Mouse (Mus musculus): ENCODE measurements at regions not wholly inside any gene's neighbourhood (a gene's known extent, or its start where the extent isn't known, plus 50 kb on each side); places are given as distances from the start of the nearest gene placed in this dataset.

GRCm38 (mm10) chr2:79510485-79511094 lies 54.0 kb upstream of the Cerkl start:
- no peak for DNase-seq (ENCODE audit: low spot score in 2 of 2)

GRCm38 (mm10) chr2:79511108-79511507 lies 54.5 kb upstream of the Cerkl start:
- DNase-seq (ENCODE audit: low spot score in 2 of 2) = no peak

GRCm38 (mm10) chr2:79511676-79512323 lies 55.2 kb upstream of the Cerkl start:
- peak; percentile 44 to 74 for DNase-seq (ENCODE audit: low spot score in 2 of 2)

GRCm38 (mm10) chr2:79512374-79512773 lies 55.8 kb upstream of the Cerkl start:
- DNase-seq (ENCODE audit: low spot score in 2 of 2) = no peak

GRCm38 (mm10) chr2:79513726-79514125 lies 57.1 kb upstream of the Cerkl start:
- no peak for DNase-seq (ENCODE audit: low spot score in 2 of 2)

GRCm38 (mm10) chr2:79518046-79518750 lies 61.6 kb upstream of the Cerkl start:
- no peak for DNase-seq (ENCODE audit: low spot score in 2 of 2)

GRCm38 (mm10) chr2:79519799-79520449 lies 63.3 kb upstream of the Cerkl start:
- no peak for DNase-seq (ENCODE audit: low spot score in 2 of 2)

GRCm38 (mm10) chr2:79523441-79523840 lies 66.9 kb upstream of the Cerkl start:
- DNase-seq (ENCODE audit: low spot score in 2 of 2) = no peak

- no peak for DNase-seq (ENCODE audit: low spot score in 2 of 2)
Measured at GRCm38 (mm10) chr2:79527529-79527928, 70.9 kb upstream of the Cerkl start.

GRCm38 (mm10) chr2:79528347-79528990 lies 71.9 kb upstream of the Cerkl start:
- DNase-seq (ENCODE audit: low spot score in 2 of 2) = no peak

- DNase-seq (ENCODE audit: low spot score in 2 of 2) = no peak
Measured at GRCm38 (mm10) chr2:79529185-79529584, 72.6 kb upstream of the Cerkl start.

GRCm38 (mm10) chr2:79532610-79533160 lies 76.1 kb upstream of the Cerkl start:
- DNase-seq (ENCODE audit: low spot score in 2 of 2) = no peak

GRCm38 (mm10) chr2:79537126-79537875 lies 80.7 kb upstream of the Cerkl start:
- DNase-seq (ENCODE audit: low spot score in 2 of 2) = no peak

GRCm38 (mm10) chr2:79540384-79540783 lies 83.8 kb upstream of the Cerkl start:
- no peak for DNase-seq (ENCODE audit: low spot score in 2 of 2)

GRCm38 (mm10) chr2:79542191-79542980 lies 85.8 kb upstream of the Cerkl start:
- DNase-seq (ENCODE audit: low spot score in 2 of 2) = no peak

- no peak for DNase-seq (ENCODE audit: low spot score in 2 of 2)
Measured at GRCm38 (mm10) chr2:79543456-79543855, 86.9 kb upstream of the Cerkl start.

- DNase-seq (ENCODE audit: low spot score in 2 of 2) = no peak
Measured at GRCm38 (mm10) chr2:79543948-79544792, 87.6 kb upstream of the Cerkl start.

- no peak for DNase-seq (ENCODE audit: low spot score in 2 of 2)
Measured at GRCm38 (mm10) chr2:79544793-79545260, 88.2 kb upstream of the Cerkl start.

- DNase-seq (ENCODE audit: low spot score in 2 of 2) = no peak
Measured at GRCm38 (mm10) chr2:79546206-79546605, 88.9 kb upstream of the Itprid2 start.
